Mouse (Mus musculus): ENCODE measurements around the gene Lrrc4b.

Lrrc4b gene

GRCm38 (mm10) chr7:44464511-44464910 is 35.7 kb downstream of the Lrrc4b start:
- DNase-seq (ENCODE audit: low spot score) = peak; percentile 56

- no peak for DNase-seq (ENCODE audit: low spot score)
These were observed 36.3 kb downstream of the Lrrc4b start, which contains the start of gene Aspdh for GRCm38 (mm10) chr7:44465111-44465510. Gene Aspdh, plus strand, starts transcription at chr7:44465391.

- no peak for DNase-seq (ENCODE audit: low spot score)
These were observed 37.4 kb downstream of the Lrrc4b start for GRCm38 (mm10) chr7:44466006-44466887.

- DNase-seq (ENCODE audit: low spot score) = no peak
These were observed 38.1 kb downstream of the Lrrc4b start for GRCm38 (mm10) chr7:44466888-44467311.

- DNase-seq (ENCODE audit: low spot score) = peak; percentile 98
These were observed 39.1 kb downstream of the Lrrc4b start, which contains the start of gene Josd2 for GRCm38 (mm10) chr7:44467811-44468411. Gene Josd2, plus strand, starts transcription at chr7:44467980.

GRCm38 (mm10) chr7:44468644-44469285 is 39.9 kb downstream of the Lrrc4b start:
- DNase-seq (ENCODE audit: low spot score) = no peak

GRCm38 (mm10) chr7:44469677-44470675 is 41.2 kb downstream of the Lrrc4b start:
- DNase-seq (ENCODE audit: low spot score) = no peak

- DNase-seq (ENCODE audit: low spot score) = no peak
These were observed 42.1 kb downstream of the Lrrc4b start for GRCm38 (mm10) chr7:44470696-44471612.

- DNase-seq (ENCODE audit: low spot score) = no peak
These were observed 43.2 kb downstream of the Lrrc4b start for GRCm38 (mm10) chr7:44471880-44472557.

- DNase-seq (ENCODE audit: low spot score) = no peak
These were observed 43.7 kb downstream of the Lrrc4b start for GRCm38 (mm10) chr7:44472558-44472885.

- DNase-seq (ENCODE audit: low spot score) = no peak
These were observed 44.3 kb downstream of the Lrrc4b start for GRCm38 (mm10) chr7:44472961-44473646.

GRCm38 (mm10) chr7:44474419-44474818 is 45.6 kb downstream of the Lrrc4b start:
- DNase-seq (ENCODE audit: low spot score) = peak; percentile 66

- no peak for DNase-seq (ENCODE audit: low spot score)
These were observed 46.3 kb downstream of the Lrrc4b start for GRCm38 (mm10) chr7:44475046-44475614.

- DNase-seq (ENCODE audit: low spot score) = no peak
These were observed 54.1 kb downstream of the Lrrc4b start for GRCm38 (mm10) chr7:44482836-44483435.

- no peak for DNase-seq (ENCODE audit: low spot score)
These were observed 55.3 kb downstream of the Lrrc4b start for GRCm38 (mm10) chr7:44484109-44484508.

GRCm38 (mm10) chr7:44484841-44485571 is 56.2 kb downstream of the Lrrc4b start:
- DNase-seq (ENCODE audit: low spot score) = peak; percentile 95

- no peak for DNase-seq (ENCODE audit: low spot score)
These were observed 56.9 kb downstream of the Lrrc4b start for GRCm38 (mm10) chr7:44485572-44486195.

All from retina, embryonic 14.5 days (tissue).